Mouse (Mus musculus) thymus, adult 2 months (tissue): ENCODE results near the gene Acbd4.

ENCODE experiments used
- CTCF ChIP-seq: fragments of 200-500 bp; IDR thresholded peaks from 2 replicates; pipeline ENCODE4 v1.5.1; 2012; ENCODE audit warnings: mild to moderate bottlenecking, control low read depth, low read length, moderate library complexity, borderline replicate concordance; ENCODE audit not compliant: control insufficient read depth, poor library complexity, insufficient read depth; ENCODE audit errors: extremely low read depth
- POLR2A ChIP-seq: fragments of 200-500 bp; IDR thresholded peaks from 2 replicates; pipeline ENCODE4 v1.6.1; 2012; ENCODE audit warnings: mild to moderate bottlenecking, low read length, control low read depth, moderate library complexity; ENCODE audit not compliant: control insufficient read depth, poor library complexity, insufficient read depth; ENCODE audit errors: extremely low read depth

GRCm38 (mm10) chr11:103144309-103145285 is 43.1 kb downstream of the Acbd4 start:
- TF ChIP-seq CTCF (no peak), POLR2A (no peak)
